Mouse (Mus musculus) olfactory bulb, adult 2 months (tissue): ENCODE results near the gene Fcrl5.

ENCODE experiments used
- CTCF ChIP-seq: fragments of 200-500 bp; IDR thresholded peaks from 2 replicates; pipeline ENCODE4 v1.5.1; 2012; ENCODE audit warnings: low read depth, mild to moderate bottlenecking, low read length, moderate library complexity; ENCODE audit not compliant: insufficient read depth
- POLR2A ChIP-seq: fragments of 200-500 bp; IDR thresholded peaks from 2 replicates; pipeline ENCODE4 v1.6.1; 2012; ENCODE audit warnings: mild to moderate bottlenecking, low read depth, low read length, moderate library complexity; ENCODE audit not compliant: insufficient read depth

- no peak for TF ChIP-seq POLR2A
- no peak for TF ChIP-seq CTCF
These were observed 5.0 kb downstream of the Fcrl5 start for GRCm38 (mm10) chr3:87440586-87440985.
